Mouse (Mus musculus) urinary bladder, postnatal 4 days (tissue): ENCODE data around the gene Ankrd63.

Experiments
- DNase-seq, 2 experiments: peaks; one replicate each; pipeline ENCODE4 v3.0.0; 2021 to 2022; ENCODE audit warnings: low spot score in 2 of 2

Ankrd63 gene

DNA sequence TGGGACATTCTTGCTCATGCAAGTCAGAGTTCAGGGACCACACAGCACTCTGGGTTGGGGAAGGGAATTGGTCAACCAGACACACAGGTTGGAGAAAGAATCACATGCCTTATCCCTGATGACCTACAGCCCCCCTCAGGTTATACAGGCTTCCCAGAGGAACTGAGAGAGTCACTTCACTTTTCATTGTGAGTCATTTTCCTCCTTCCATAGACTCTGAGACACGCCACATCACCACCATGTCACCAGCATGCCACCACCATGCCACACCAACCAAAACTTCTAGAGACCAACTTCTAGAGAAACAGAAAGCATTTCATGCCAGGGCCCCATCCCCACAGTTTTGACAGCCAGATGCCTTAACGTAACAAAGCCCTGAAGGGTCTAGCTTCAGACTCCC, 23.1 kb upstream of the Ankrd63 start:
- DNase-seq, result no peak

DNA sequence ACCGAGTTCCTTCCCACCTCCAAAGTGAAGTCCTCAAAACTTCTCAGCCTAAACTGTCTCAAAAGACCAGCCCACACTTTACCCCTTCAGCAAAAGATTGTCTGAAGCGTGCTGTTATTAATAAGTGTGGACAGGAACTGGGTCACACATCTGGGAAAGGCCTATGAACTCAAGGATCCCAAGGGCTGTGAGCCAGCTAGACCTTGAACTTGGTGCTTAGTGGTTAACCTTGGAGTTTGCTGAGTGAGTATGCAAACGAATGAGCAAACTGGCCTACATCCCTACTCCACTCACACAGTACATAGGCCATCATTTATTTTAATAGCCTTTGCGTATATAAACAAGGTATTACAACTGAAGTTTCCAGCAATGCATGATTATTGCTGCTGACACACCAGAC, 21.7 kb upstream of the Ankrd63 start:
- no peak for DNase-seq

DNA sequence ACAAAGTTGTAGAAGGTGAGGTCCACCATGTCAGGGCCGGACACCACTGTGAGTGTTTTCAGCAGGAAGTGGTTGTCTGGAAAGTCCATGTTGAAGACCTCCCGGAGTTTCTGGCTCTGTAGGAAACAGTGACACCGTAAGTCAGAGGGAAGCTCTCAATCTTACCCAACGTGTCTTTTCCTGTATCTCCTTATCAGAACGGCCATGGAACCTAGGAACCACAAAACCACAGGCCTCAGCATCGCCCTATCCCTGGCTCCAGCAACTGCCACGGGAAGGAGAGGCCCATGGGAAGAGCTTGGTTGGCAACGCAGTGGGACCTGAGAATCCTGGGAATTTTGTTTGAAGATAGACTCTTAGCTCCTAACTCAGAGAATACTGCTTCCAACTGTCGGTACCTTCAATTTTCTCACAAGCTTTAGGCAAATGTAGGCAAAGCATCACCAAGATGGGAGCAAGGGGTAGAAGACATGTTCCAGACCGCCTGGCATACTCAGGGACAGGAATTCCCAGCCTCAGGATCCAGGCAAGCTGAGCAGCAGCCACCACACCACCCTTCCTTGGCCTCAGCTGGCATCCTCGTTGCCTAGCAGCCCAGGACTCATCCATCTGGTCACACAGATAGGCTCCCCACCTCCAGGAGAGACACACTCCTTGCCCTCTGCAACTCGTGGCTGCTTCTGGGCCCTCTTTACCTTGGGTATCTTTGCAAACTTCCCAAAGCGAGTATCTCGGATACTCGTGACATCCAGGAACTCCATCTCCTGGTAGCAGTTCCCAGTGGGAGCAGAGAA, 20.1 kb upstream of the Ankrd63 start:
- DNase-seq, result no peak

DNA sequence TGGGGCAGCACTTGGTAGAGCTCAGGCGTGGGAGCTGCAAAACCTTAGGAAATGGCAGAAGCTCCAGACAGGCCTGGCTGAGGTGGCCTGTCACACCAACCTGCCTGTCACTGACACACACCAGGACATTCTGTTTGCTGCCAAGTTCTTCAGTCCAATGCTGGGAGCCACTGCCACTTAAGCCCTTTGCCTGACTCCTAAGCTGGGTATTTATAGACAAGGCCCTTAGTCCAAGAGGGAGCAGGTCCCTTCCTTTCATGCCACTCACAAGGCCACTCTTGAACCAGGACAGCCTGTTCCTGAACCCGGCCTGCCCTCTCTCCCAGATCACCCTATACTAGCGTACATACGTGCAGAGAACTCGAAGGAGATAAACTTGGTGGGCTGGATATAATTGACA, 12.9 kb upstream of the Ankrd63 start:
- no peak for DNase-seq

GRCm38 (mm10) chr2:118714230-118714629, 10.5 kb upstream of the Ankrd63 start:
- no peak for DNase-seq

DNA sequence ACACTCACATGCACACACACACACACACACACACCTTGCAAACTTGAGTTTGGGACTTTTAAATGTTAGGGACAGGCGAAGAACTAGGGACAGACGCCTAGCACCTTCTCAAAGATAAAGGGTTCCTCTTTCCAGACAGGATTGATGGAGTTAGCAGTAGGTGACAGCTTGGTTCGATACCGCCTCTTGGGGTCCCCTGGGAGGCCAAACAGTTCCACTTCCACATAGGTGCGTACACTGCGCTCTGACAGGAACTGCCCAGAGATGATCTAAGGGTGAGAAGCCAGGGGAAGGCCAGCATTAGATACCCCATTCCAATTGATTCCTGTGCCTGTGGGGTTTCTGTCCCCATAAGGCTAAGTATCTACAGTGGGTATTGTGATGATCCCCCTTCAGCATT, 9.9 kb upstream of the Ankrd63 start:
- no peak for DNase-seq

DNA sequence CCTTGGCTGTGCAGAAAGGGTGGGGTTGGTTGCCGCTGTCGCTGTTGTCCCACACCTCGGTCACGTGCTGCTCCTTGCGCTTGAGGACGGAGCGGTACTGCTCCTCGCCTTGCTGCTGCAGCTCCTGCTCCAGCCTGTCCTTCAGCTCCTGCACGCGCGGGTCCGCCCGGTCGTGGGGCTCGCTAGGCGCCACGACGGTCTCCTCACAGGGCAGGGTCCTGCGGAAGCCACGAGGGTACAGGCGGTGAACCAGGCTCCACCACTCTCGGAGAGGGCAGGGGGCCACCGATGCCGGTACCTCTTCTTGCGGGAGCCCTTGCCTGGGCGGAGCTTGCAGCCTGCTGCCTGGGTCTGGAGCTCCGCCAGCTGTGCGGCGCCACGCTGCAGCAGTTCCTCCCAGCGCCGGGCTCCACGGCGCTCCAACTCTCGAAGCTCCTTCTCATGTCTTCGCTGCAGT, 7.3 kb upstream of the Ankrd63 start:
- DNase-seq, result no peak

- DNase-seq, result no peak
Measured at GRCm38 (mm10) chr2:118709655-118710221, 6.0 kb upstream of the Ankrd63 start.

DNA sequence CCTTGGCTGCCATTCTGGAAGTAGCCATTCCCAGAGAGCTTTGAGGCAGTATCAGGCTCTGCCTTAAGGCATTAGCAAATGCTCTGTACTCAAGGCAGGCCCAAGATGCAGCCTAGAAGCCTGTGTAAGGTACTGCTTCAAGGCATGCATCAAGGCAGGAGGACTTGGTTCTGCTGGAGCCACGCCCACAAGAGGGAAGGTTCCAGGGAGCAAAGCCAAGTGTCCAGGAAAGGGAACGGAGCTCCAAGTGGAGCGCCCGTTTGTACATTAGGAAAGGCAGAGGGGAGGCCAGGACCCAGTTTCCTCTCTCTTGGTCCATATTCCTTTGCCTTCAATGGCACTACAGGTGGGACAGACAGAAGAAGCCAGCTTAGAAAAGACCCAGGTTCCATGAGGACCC, 4.7 kb upstream of the Ankrd63 start:
- no peak for DNase-seq

DNA sequence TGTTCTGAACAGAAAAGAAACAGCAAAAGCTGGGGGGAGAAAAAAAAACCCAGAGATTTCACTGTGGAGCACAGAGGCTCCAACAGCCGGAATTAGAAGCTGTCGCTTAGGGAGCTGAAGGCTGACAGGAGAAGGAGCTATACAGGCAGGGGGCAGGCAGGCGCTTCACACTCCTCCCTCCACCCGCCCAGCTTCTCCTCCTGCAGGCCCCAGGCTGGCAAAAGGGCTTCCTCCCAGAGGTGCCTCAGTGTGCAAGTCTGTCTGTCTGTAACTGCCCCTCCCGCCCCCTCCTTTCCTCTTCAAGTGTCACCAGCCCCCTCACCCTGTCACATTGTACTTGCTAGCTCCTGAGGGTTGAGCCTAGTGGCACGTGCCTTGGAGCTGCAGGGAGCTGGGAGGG, 2.7 kb upstream of the Ankrd63 start:
- no peak for DNase-seq

DNA sequence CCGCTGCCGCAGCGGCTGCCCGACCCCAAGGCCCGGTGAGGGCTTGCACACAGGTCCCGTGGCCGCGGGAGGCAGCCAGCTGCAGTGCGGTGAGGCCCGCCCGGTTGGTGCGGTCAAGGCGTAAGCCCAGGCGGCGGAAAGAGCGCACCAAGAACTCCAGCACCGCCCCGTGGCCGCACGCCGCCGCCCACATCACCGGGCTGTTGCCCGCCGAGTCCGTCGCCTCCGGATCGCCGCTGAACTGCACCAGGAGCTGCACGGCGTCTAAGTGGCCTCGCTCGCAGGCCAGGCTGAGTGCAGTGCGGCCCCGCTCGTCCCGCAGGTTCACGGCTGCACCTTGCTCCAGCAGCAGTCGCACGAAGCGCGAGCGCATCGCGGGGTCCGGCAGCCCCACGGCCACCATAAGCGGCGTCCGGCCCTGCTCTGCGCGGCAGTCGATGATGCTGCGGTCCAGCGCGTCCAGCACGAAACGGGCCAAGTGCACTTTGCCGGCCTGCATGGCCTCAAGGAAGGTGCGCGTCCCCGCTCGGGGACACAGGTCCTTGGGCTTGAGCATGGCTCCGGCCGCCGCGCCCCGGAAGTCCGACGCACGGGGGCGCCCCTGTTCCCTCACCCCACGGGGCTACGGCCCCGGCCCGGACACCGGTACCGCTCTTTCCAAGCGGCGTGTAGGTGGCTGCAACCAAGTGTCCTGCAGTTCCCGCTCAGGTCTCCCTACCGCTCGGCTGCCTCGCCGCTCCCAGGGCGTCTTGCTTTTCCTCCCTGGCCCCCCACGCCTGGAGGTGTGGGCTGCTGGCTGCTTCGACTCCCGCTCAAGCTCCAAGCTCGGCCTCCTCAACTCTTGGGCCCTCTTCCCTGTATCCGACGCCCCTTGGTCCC, 641 bp downstream of the Ankrd63 start:
- no peak for DNase-seq

DNA sequence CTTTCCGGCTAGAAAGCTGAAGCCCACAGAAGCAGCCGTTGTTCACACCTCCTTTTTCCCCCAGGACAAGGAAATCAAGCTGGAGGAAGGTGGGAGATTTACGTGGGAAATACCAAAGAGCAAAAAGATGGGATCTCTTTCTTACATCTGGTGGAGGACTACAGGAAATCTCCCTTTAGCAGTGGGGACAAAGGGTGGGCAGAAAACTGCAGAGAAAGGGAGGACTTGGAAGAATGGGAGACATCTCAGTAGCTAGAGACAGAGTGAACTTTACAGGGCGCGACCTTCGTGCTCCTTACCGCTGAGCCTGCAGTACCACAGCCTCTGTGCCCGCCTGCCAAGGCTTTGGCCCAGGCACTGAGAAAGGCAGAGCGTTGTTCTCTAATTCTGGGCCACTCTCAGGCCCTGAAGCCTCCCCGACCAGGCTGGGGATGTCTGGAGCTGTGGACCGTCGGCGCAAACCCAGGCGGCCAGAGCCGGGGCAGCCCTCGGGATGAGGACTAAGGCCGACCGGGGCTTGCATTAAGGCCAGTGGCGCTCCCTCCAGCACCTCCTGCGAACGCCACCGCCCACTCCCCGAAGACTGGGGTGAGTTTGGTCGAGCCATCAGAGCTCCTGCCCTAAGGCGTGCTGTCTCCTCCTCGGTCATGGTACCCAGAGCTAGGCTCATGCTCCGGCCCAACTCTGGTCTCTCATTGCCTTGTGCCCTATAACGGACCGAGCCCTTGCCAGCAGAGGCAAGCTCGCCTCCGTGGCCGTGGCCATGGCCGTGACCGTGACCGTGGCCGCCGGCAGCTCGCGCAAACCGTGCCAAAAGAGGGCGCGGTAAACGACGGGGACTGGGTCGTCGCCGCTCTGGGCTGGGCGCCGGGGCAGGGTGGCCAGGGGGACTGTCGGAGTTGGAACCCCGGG, 1.5 kb downstream of the Ankrd63 start:
- no peak for DNase-seq

DNA sequence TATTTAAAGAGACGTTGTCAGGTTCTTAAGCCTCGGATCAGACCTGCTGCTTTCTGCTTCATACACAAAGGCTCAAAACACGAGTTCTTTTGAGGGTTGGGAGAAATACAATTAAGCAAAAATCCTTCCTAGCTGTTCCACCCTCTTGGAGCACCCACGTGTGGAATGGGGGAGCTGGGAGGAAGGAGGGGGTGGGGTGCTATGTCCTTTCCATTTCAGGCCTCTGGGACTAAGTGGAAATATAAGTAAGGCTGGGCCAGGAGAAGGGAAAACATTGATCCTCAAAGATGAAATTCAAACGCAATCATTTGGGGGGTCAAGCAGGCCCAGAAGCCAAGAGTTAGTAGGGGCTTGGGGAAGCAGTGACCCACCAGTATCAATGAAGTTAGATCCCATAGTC, 2.6 kb downstream of the Ankrd63 start:
- DNase-seq, result no peak

- DNase-seq, result peak; percentile 78 to 92
Measured at GRCm38 (mm10) chr2:118700179-118701062, 3.3 kb downstream of the Ankrd63 start.

- DNase-seq, result no peak
Measured at GRCm38 (mm10) chr2:118697955-118698354, 5.8 kb downstream of the Ankrd63 start.

- DNase-seq, result no peak
Measured at GRCm38 (mm10) chr2:118697311-118697877, 6.4 kb downstream of the Ankrd63 start.

- no peak for DNase-seq
Measured at GRCm38 (mm10) chr2:118696451-118697308, 7.1 kb downstream of the Ankrd63 start.

GRCm38 (mm10) chr2:118695677-118696232, 8.0 kb downstream of the Ankrd63 start:
- DNase-seq, result no peak
